Mouse (Mus musculus) lung, postnatal 0 days (tissue): ENCODE data around the gene Gm44503.

Source experiments
- CTCF ChIP-seq: IDR thresholded peaks from 2 replicates; pipeline ENCODE4 v1.5.1; 2016; ENCODE audit warnings: antibody characterized with exemption, mild to moderate bottlenecking
- EP300 ChIP-seq: IDR thresholded peaks from 2 replicates; pipeline ENCODE4 v1.6.1; 2016; ENCODE audit warnings: antibody characterized with exemption, mild to moderate bottlenecking, control low read depth

GRCm38 (mm10) chr9:72996167-72996566 is 37.5 kb downstream of the Gm44503 start:
- TF ChIP-seq CTCF (no peak), EP300 (no peak)
